ENCODE assay signal across 10 mouse cellular contexts in the genomic region with DNA sequence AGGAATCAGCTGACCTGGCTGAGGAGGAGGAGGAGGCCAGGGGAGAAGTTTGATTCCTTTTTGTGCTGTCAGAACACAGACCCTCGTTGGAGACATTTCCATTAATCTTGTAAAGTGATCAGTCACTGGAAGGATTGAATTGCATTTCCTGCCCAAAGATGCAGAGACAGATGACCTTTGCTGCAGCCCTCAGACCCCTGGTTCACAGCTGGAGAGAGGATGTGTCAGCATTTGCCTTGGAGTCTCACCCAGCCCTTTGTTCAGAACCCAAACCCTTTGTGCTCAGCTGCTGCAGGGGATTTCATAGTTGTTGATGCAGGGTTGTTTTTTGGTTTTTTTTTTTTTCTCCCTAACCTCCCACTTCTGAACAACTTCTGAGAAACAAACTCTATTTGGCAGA. TPM values are rescaled to one million over a fixed set of nuclear protein-coding genes. Genes with fewer than 3 reads are reported as not detected.
DNase-seq lines count a peak whose midpoint lies in the region; ATAC-seq lines count a peak whose summit lies in the region.
"Had no signal": no experiment of that assay in that cellular context is flagged by ENCODE, and none has a peak within 500 bp of the region (broad histone marks: within the 10 kb centered on the region; RNA-seq: fewer than 3 reads in every experiment).

No protein-coding gene starts in this region.

- H3K36me3 ChIP-seq in heart, embryonic 16.5 days (ENCODE audit: control insufficient read depth, insufficient read depth) = no peaks in the 10 kb centered on the region
- H3K36me3 ChIP-seq in midbrain, embryonic 11.5 days (ENCODE audit: control insufficient read depth, insufficient read depth, low read length) = no peaks in the 10 kb centered on the region
- H3K36me3 ChIP-seq in midbrain, embryonic 14.5 days (ENCODE audit: control insufficient read depth, insufficient read depth, low read length) = no peaks in the 10 kb centered on the region

- no peaks in the 10 kb centered on the region for H3K9me3 ChIP-seq in heart, embryonic 16.5 days (replicated peaks; ENCODE audit: control insufficient read depth, low read length)
- no peaks in the 10 kb centered on the region for H3K9me3 ChIP-seq in midbrain, embryonic 11.5 days (ENCODE audit: control insufficient read depth, low read length)
- no peaks in the 10 kb centered on the region for H3K9me3 ChIP-seq in midbrain, embryonic 14.5 days (ENCODE audit: control insufficient read depth, low read length)

- no peak for ATAC-seq in heart, embryonic 16.5 days (replicated peaks; ENCODE audit: extremely low read depth, insufficient read depth, low FRiP score)
- ATAC-seq in midbrain, embryonic 11.5 days (ENCODE audit: low FRiP score) = peak; percentile 28; the same call in 1 of the 2 replicates
- no peak for ATAC-seq in midbrain, embryonic 14.5 days (ENCODE audit: low FRiP score, low TSS enrichment)

- intact Hi-C loops in heart, postnatal 36 days (cut with DNase I) = no loop called here

- no peak overlapping the region for H3K9ac ChIP-seq in heart, embryonic 16.5 days (ENCODE audit: low read length)
- H3K9ac ChIP-seq in midbrain, embryonic 11.5 days (ENCODE audit: low read length) = no peak overlapping the region
- H3K9ac ChIP-seq in midbrain, embryonic 14.5 days (replicated peaks; ENCODE audit: low read length) = no peak overlapping the region

- H3K4me1 ChIP-seq in heart, embryonic 16.5 days (ENCODE audit: control insufficient read depth, insufficient read depth, low read length) = peaks cover 22% of the 10 kb centered on the region
- peaks cover 23% of the 10 kb centered on the region for H3K4me1 ChIP-seq in midbrain, embryonic 11.5 days (ENCODE audit: control insufficient read depth, insufficient read depth, low read length)
- H3K4me1 ChIP-seq in midbrain, embryonic 14.5 days (ENCODE audit: control insufficient read depth, insufficient read depth, low read length) = peaks cover 15% of the 10 kb centered on the region

- H3K4me2 ChIP-seq in heart, embryonic 16.5 days (ENCODE audit: low read depth, low read length) = peak overlapping the region; percentile 40
- H3K4me2 ChIP-seq in midbrain, embryonic 11.5 days = 0 out of 2 replicates have a peak overlapping the region, but pooled peaks have one; percentile 3
- no peak overlapping the region for H3K4me2 ChIP-seq in midbrain, embryonic 14.5 days (ENCODE audit: low read length)

- WGBS in heart, embryonic 16.5 days = 8% methylated on average over 1 of the region's 1 CpGs
- 7% methylated on average over 1 of the region's 1 CpGs for WGBS in midbrain, embryonic 11.5 days
- WGBS in midbrain, embryonic 14.5 days = 0% methylated on average over 1 of the region's 1 CpGs

- no peaks in the 10 kb centered on the region for H3K27me3 ChIP-seq in heart, embryonic 16.5 days (ENCODE audit: control insufficient read depth, insufficient read depth, low read length)
- no peaks in the 10 kb centered on the region for H3K27me3 ChIP-seq in midbrain, embryonic 11.5 days (ENCODE audit: control insufficient read depth, insufficient read depth, low read length)
- no peaks in the 10 kb centered on the region for H3K27me3 ChIP-seq in midbrain, embryonic 14.5 days (ENCODE audit: control insufficient read depth, insufficient read depth, low read length)

- no peak overlapping the region for H3K4me3 ChIP-seq in heart, embryonic 16.5 days (ENCODE audit: low read length)
- H3K4me3 ChIP-seq in midbrain, embryonic 11.5 days (ENCODE audit: low read depth, low read length) = no peak overlapping the region
- no peak overlapping the region for H3K4me3 ChIP-seq in midbrain, embryonic 14.5 days (replicated peaks; ENCODE audit: low read depth, low read length)

- H3K27ac ChIP-seq in heart, embryonic 16.5 days (ENCODE audit: low read length) = no peak overlapping the region
- no peak overlapping the region for H3K27ac ChIP-seq in midbrain, embryonic 11.5 days (ENCODE audit: low read depth, low read length)
- no peak overlapping the region for H3K27ac ChIP-seq in midbrain, embryonic 14.5 days (replicated peaks; ENCODE audit: low read depth, low read length)

- DNase-seq in heart, postnatal 36 days = no peak
- peak; percentile 92 for DNase-seq in midbrain, embryonic 11.5 days (ENCODE audit: low spot score, missing footprints)
- no peak for DNase-seq in midbrain, embryonic 14.5 days
- DNase-seq in ZHBTc4 (ENCODE audit: low read depth, low spot score) = peak; percentile 74
- DNase-seq in mesoderm, embryonic 11.5 days (ENCODE audit: low read depth, low spot score) = peak; percentile 53
- DNase-seq in adrenal gland, postnatal 10 days = no peak
- DNase-seq in cerebellum, postnatal 4 days (ENCODE audit: low spot score in 2 of 2) = no peak

RNA-seq across cellular contexts. Expression of a gene that starts 5.3 kb away (rescaled TPM):
- polyA plus RNA-seq in heart, embryonic 16.5 days (2015; fragmentation: Nextera tagmentation; extraction: Ambion mirVana) = 26.8 and 27.3 TPM in 2 replicates
- 10 to 100 TPM; 16.6 to 19.0 TPM for total RNA-seq in heart, postnatal 36 days (2021)
- 62.4 and 62.8 TPM in 2 replicates for polyA plus RNA-seq in midbrain, embryonic 11.5 days (2014; fragmentation: Nextera tagmentation; extraction: Ambion mirVana)
- polyA plus RNA-seq in midbrain, embryonic 14.5 days (2014; fragmentation: Nextera tagmentation; extraction: Ambion mirVana) = 83.3 and 99.9 TPM in 2 replicates
- total RNA-seq in adrenal gland, postnatal 10 days (2021) = 10 to 100 TPM; 22.8 to 27.6 TPM

RNA-seq across cellular contexts. Expression of a gene that starts 20.0 kb away (rescaled TPM):
- polyA plus RNA-seq in heart, embryonic 16.5 days (2015; fragmentation: Nextera tagmentation; extraction: Ambion mirVana) = 16.8 and 19.1 TPM in 2 replicates
- 10 to 100 TPM; 16.7 to 19.3 TPM for total RNA-seq in heart, postnatal 36 days (2021)
- 8.2 and 10.5 TPM in 2 replicates for polyA plus RNA-seq in midbrain, embryonic 11.5 days (2014; fragmentation: Nextera tagmentation; extraction: Ambion mirVana)
- 12.9 and 14.0 TPM in 2 replicates for polyA plus RNA-seq in midbrain, embryonic 14.5 days (2014; fragmentation: Nextera tagmentation; extraction: Ambion mirVana)
- 10 to 100 TPM; 13.2 to 14.6 TPM for total RNA-seq in adrenal gland, postnatal 10 days (2021)

RNA-seq across cellular contexts. Expression of a gene that starts 51.9 kb away (rescaled TPM):
- polyA plus RNA-seq in heart, embryonic 16.5 days (2015; fragmentation: Nextera tagmentation; extraction: Ambion mirVana) = 0.37 and 1.5 TPM in 2 replicates
- not detected for total RNA-seq in heart, postnatal 36 days (2021)
- polyA plus RNA-seq in midbrain, embryonic 11.5 days (2014; fragmentation: Nextera tagmentation; extraction: Ambion mirVana) = not detected in 2 replicates
- polyA plus RNA-seq in midbrain, embryonic 14.5 days (2014; fragmentation: Nextera tagmentation; extraction: Ambion mirVana) = not detected in 2 replicates
- not detected for total RNA-seq in adrenal gland, postnatal 10 days (2021)
- total RNA-seq: left cerebral cortex, postnatal 36 days; neutrophil, adult 5-6 weeks had no signal

Comparison
In these comparisons a context has a peak if more than half of its experiments do, and no peak if none do; other contexts are left out.
1. DNase-seq: peak in midbrain, embryonic 11.5 days (single experiment), ZHBTc4 (single experiment) and mesoderm, embryonic 11.5 days (single experiment); none in heart, postnatal 36 days (0 of 2), midbrain, embryonic 14.5 days (single experiment), adrenal gland, postnatal 10 days (single experiment) and cerebellum, postnatal 4 days (0 of 2).